Mouse (Mus musculus): ENCODE measurements at regions not wholly inside any gene's neighbourhood (a gene's known extent, or its start where the extent isn't known, plus 50 kb on each side); places are given as distances from the start of the nearest gene placed in this dataset.
A peak's percentile ranks its signal among the peaks of the same experiment; 100 is the strongest.

- DNase-seq (ENCODE audit: low read depth, low spot score), result no peak
These were observed 221.5 kb downstream of the Epha7 start for GRCm38 (mm10) chr4:29034406-29034805.

DNA sequence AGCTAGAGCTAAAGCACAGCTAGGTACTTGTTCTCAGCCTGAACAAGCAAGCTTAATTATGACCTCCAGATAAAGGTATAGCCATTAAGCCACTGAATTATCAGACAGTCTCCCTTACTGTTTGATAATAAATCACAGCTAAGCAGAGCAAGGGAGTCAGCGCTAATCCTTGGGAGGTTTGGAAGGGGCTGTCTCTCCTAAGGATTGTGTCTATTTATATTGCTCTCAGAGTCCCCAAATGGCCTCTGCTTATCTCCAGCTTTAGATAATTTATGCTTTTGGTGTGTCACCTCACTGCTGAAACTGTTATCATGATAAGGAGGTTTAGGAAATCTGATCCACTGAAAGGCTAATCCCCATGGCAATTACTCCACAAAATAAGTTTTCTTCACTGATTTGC, 227.1 kb downstream of the Epha7 start:
- DNase-seq (ENCODE audit: low read depth, low spot score), result no peak

DNA sequence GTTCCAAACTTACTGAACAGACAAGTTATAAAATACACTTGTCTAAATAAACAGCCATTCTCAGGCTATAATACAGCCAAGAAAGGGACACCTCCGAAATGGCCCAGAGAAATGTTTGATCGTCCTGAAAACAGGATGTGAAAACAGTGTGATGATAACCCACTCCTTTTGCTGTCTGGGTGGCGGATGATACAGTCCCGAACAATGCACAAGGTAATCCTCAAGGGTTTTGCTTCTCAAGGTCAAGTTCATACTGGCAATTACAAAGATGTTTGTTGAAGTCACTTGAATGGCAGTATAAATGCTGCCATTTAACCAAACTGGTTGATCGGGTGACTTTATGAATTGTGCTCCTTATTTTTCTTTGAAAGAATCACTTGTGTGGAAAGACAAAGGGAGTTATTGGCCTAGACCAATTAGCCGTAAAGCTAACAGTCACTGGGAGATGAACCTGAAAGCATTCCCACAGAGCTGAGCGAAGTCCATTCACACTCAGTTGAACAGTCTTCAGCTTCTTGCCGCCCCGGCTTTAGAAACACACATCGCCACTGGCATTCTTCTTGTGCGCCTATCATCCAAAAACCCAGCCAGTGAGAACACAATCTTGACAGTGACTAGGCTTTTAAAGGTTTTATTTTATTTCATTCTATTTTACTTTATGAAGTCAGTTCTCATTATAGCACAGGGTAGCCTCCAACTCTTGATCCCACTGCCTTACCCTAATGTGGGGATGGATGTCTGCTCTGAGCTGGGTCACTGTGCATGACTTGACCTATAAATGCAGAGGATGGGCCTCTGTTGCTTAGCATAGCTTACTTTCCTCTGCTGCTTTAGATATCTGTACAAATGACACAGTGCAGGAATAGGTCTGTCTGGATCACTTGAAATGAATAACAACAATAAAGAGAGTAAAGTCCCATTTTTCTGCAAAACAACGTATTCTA, 256.0 kb downstream of the Epha7 start:
- DNase-seq (ENCODE audit: low read depth, low spot score), result no peak

DNA sequence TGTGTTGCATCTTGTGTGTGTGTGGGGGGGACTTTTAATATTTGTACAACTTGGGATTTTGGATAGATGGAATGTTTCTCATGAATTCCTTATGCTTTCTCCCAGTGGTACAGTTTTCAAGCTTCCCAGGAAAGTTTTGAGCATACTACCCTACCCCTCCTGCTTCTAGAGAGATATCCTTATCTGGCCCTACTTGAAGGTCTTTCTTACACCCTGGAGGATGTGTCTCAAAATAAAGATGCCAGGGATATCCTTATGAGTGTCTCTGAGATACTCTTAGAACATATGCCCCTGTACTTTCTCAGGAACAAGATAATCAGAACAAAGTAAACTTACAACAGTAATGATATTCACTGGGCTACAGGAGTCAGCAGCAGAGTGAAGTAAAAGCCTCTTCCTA, 261.3 kb downstream of the Epha7 start:
- DNase-seq (ENCODE audit: low read depth, low spot score), result no peak

- no peak for DNase-seq (ENCODE audit: low read depth, low spot score)
These were observed 261.9 kb downstream of the Epha7 start for GRCm38 (mm10) chr4:29074851-29075250.

DNA sequence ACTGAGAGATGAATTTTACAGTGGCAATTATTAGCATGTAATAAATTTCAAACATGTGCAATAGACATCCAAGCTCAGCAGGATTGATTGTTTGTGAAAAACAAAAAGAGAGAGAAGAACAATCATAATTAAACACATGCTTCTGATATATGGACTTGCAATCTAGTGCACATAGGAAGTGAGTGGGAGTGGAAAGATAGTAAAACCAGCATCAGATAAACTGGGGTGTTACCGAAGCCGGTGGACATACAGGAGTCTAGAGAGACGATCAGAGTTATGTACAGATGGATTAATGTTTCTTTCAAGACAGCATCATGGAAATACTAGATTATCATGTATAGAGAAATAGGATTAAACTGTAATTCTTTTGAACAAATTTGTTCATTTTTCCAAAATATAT, 263.8 kb downstream of the Epha7 start:
- no peak for DNase-seq (ENCODE audit: low read depth, low spot score)

DNA sequence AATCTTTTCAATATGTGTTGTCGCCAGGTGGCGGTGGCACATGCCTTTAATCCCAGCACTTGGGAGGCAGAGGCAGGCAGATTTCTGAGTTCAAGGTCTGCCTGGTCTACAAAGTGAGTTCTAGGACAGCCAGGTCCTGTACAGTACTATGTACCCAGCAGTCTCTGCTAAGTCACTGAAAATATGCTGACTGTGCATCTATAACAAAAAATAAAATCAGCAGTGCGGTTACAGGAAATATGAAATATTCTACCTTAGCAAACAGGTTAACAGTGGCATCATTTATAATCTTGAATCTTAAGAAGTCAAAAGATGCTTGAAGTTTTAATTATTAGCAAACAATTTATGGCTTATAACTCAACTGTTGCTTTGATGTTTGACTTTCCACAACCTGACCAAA, 265.5 kb downstream of the Epha7 start:
- no peak for DNase-seq (ENCODE audit: low read depth, low spot score)

- no peak for DNase-seq (ENCODE audit: low read depth, low spot score)
These were observed 270.8 kb downstream of the Epha7 start for GRCm38 (mm10) chr4:29083545-29084290.

GRCm38 (mm10) chr4:29090949-29091348, 278.0 kb downstream of the Epha7 start:
- DNase-seq (ENCODE audit: low read depth, low spot score), result peak; percentile 41

- DNase-seq (ENCODE audit: low read depth, low spot score), result peak; percentile 96
These were observed 278.7 kb downstream of the Epha7 start for GRCm38 (mm10) chr4:29091495-29092211.

GRCm38 (mm10) chr4:29102373-29102772, 289.4 kb downstream of the Epha7 start:
- DNase-seq (ENCODE audit: low read depth, low spot score), result no peak

DNA sequence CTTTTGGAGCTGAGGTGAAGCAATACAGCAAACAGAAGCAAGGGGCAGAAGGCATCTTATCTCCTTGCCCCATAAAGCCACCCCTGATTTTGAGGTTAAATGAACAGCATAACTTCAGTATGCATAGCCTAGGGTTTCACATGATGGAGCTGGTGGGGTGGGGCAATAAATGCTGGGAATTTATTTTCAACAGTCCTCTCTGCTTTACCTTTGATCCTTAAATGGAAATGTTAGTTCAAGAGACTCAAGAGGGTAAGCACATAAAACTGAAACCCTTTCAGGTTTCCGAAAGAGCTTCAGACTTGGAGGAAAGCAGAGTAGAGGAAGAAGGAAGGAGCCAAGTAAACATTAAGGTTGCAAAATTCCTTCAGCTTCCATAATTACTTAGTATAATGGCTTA, 290.5 kb downstream of the Epha7 start:
- no peak for DNase-seq (ENCODE audit: low read depth, low spot score)

- DNase-seq (ENCODE audit: low read depth, low spot score), result no peak
These were observed 299.6 kb downstream of the Epha7 start for GRCm38 (mm10) chr4:29112552-29112951.

GRCm38 (mm10) chr4:29117025-29117424, 304.1 kb downstream of the Epha7 start:
- no peak for DNase-seq (ENCODE audit: low read depth, low spot score)

DNA sequence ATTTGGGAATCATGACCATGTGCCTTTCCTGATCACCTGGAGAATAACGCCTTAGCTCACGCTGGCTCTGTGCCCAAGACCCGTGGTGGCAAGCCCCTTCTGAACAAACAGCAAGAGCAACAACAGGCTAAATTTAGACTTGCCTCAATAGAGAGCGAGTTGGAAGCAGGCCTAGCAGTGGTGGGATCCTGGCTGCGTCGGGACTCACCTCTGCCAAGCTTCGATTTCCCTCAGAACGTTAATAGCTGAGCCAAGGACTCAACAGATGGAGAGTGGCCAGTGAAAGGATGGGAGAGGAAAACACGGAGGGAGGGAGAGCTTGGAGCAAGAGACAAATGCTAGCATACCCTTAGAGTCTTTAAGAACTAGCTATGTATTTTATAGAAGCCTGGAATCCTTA, 305.0 kb downstream of the Epha7 start:
- DNase-seq (ENCODE audit: low read depth, low spot score), result no peak

DNA sequence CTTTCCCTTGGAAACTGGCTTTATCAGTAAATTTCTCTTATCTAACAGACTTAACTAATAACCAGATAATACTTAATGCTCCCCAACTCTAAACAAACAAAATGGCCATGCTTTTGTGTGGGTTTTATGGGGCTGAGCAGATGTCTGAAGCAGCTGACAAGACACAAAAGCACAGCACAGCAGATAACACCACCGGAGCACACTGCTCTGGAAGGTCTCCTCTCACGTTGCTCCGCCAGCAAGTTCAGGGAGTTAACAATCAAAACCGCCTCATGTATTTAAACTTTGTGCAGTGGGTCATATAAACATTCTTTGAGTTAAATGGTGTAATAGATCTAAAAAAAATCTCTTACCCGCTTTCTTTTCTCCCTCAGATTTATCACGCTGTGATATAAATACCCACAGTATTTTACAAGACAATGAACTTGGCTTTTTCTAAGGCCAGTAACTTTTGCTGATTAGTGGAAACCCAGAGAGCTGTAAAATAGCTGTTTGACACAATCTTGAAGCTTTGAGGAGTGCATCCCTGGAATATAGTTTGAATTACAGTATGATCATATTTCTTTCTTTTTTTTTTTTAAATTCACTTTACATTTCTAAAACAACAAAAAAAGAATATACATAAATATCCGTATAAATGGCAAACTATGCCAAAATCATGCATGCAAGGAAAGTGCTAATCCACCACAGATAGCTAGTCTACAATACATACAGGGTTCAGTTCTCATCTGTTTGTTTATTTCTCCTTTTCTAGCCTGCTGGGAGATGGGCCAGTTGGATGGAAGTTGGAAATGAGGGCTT, 305.9 kb downstream of the Epha7 start:
- no peak for DNase-seq (ENCODE audit: low read depth, low spot score)

DNA sequence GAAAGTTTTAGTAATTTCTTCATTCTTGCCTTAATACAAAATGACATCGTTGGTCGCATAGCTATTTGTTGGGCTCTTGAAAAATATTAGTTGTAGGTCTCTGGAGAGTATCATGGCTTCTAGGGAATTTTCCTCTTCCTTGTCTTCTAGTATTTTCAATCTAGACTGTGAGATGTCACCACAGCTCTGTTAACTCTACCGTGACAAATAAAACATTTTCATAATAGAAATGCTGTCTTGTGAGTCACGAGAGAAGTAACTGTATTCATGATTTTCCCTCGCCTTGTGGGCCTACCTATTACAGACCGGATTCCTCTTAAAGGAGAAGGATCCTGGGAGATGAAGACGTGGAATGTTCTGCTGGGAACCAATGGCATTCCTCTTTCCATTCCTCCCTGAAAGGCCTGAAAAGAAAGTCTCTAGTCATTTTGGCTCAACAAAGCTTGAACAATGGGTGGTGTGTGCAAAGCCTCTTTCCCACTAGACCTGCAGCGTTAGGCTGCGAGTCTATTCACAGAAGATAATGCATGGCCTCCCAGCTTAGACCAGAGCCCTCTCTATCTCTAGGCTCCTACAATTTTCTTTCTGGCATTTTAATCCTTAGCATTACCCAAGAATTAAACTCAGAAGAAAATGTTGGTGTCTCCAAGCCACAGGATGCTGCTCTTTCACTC, 306.7 kb downstream of the Epha7 start:
- DNase-seq (ENCODE audit: low read depth, low spot score), result no peak

DNA sequence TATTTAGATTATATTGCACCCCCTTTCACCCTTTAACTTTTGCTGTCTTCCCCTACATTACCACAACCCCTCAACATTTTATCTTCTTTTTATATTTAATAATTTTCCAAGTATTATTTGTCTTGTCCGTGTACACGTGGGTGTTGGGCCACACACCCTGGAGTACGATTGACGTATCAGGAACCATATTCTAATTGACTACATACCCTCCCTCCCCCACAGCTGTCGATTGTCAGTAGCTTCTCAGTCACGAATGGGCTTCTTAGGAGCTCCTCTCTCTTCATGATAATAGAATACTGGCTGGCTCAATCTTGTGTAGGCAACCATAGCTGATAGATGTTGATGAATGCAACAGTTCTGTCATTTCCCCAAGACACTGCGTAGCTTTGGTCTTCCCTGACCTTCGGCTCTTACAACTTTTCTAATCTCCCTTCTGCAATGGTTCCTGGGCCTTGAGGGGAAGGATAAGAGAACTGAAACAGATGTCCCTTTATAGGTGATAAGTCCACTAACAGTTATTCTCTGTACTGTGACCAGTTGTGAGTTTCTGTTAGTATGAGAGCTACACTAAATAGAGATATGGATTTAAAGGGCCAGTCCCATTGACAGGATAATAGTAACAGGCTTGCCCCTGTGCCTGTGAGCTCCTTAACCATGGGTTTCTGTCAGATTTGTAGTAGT, 310.9 kb downstream of the Epha7 start:
- no peak for DNase-seq (ENCODE audit: low read depth, low spot score)

- DNase-seq (ENCODE audit: low read depth, low spot score), result no peak
These were observed 317.6 kb downstream of the Epha7 start for GRCm38 (mm10) chr4:29130485-29130884.

Data from ES-CJ7 (cell line).